Mouse (Mus musculus): ENCODE measurements around the gene Fam166b. TPM values are rescaled to one million over a fixed set of nuclear protein-coding genes. Genes with fewer than 3 reads are reported as not detected.
A peak's percentile ranks its signal among the peaks of the same experiment; 100 is the strongest.

Fam166b gene
- total and polyA plus RNA-seq, 2 experiments from 2014 or later: 1.6 to 2.8 TPM

GRCm38 (mm10) chr4:43402212-43402611 lies 26.7 kb downstream of the Fam166b start:
- 84% methylated on average over 9 of the region's 9 CpGs for WGBS
- no peak overlapping the region for H3K9ac ChIP-seq (replicated peaks; ENCODE audit: low read length, poor library complexity, severe bottlenecking)
- 0 out of 2 replicates have a peak, but pooled peaks cover 7% of the 10 kb centered on the region for H3K36me3 ChIP-seq (ENCODE audit: insufficient read depth, low read length)
- H3K4me2 ChIP-seq (ENCODE audit: low read depth, low read length, poor library complexity, severe bottlenecking): no peak overlapping the region
- TF ChIP-seq CTCF (IDR thresholded peaks at IDR 0.05): no peak
- H3K27ac ChIP-seq (ENCODE audit: low read depth, low read length): no peak overlapping the region
- no peaks in the 10 kb centered on the region for H3K27me3 ChIP-seq (ENCODE audit: insufficient read depth, low read length)
- no peaks in the 10 kb centered on the region for H3K9me3 ChIP-seq (ENCODE audit: low read length)
- peaks cover 21% of the 10 kb centered on the region; the same call in 1 of the 2 replicates for H3K4me1 ChIP-seq (ENCODE audit: insufficient read depth, low read length)
- ATAC-seq (ENCODE audit: low FRiP score): no peak
- no peak overlapping the region for H3K4me3 ChIP-seq (ENCODE audit: low read depth, low read length)
- DNase-seq (ENCODE audit: low spot score): no peak

GRCm38 (mm10) chr4:43401486-43401885 lies 27.4 kb downstream of the Fam166b start:
- H3K27ac ChIP-seq (ENCODE audit: low read depth, low read length): no peak overlapping the region
- peaks cover 19% of the 10 kb centered on the region; the same call in 1 of the 2 replicates for H3K4me1 ChIP-seq (ENCODE audit: insufficient read depth, low read length)
- WGBS: 82% methylated on average over 10 of the region's 10 CpGs
- no peak for ATAC-seq (ENCODE audit: low FRiP score)
- TF ChIP-seq CTCF (IDR thresholded peaks at IDR 0.05): no peak
- no peak overlapping the region for H3K4me2 ChIP-seq (ENCODE audit: low read depth, low read length, poor library complexity, severe bottlenecking)
- 0 out of 2 replicates have a peak, but pooled peaks cover 7% of the 10 kb centered on the region for H3K36me3 ChIP-seq (ENCODE audit: insufficient read depth, low read length)
- H3K27me3 ChIP-seq (ENCODE audit: insufficient read depth, low read length): no peaks in the 10 kb centered on the region
- no peak overlapping the region for H3K9ac ChIP-seq (replicated peaks; ENCODE audit: low read length, poor library complexity, severe bottlenecking)
- no peak overlapping the region for H3K4me3 ChIP-seq (ENCODE audit: low read depth, low read length)
- H3K9me3 ChIP-seq (ENCODE audit: low read length): no peaks in the 10 kb centered on the region
- no peak for DNase-seq (ENCODE audit: low spot score)

GRCm38 (mm10) chr4:43400976-43401375 lies 28.0 kb downstream of the Fam166b start:
- WGBS: 14% methylated on average over 10 of the region's 10 CpGs
- ATAC-seq (ENCODE audit: low FRiP score): no peak
- Histone ChIP-seq H3K36me3 (ENCODE audit: insufficient read depth, low read length) (0 out of 2 replicates have a peak, but pooled peaks cover 7% of the 10 kb centered on the region), H3K27me3 (ENCODE audit: insufficient read depth, low read length) (no peaks in the 10 kb centered on the region), H3K4me3 (ENCODE audit: low read depth, low read length) (no peak overlapping the region), H3K9me3 (ENCODE audit: low read length) (no peaks in the 10 kb centered on the region), H3K4me1 (ENCODE audit: insufficient read depth, low read length) (peaks cover 19% of the 10 kb centered on the region; the same call in 1 of the 2 replicates), H3K9ac (replicated peaks; ENCODE audit: low read length, poor library complexity, severe bottlenecking) (peak overlapping the region; percentile 33; the same call in 1 of the 2 replicates), H3K27ac (ENCODE audit: low read depth, low read length) (no peak overlapping the region), H3K4me2 (ENCODE audit: low read depth, low read length, poor library complexity, severe bottlenecking) (no peak overlapping the region)
- no peak for TF ChIP-seq CTCF (IDR thresholded peaks at IDR 0.05)
- DNase-seq (ENCODE audit: low spot score): no peak

- Histone ChIP-seq H3K9me3 (ENCODE audit: low read length) (no peaks in the 10 kb centered on the region), H3K4me3 (ENCODE audit: low read depth, low read length) (no peak overlapping the region), H3K4me1 (ENCODE audit: insufficient read depth, low read length) (peaks cover 15% of the 10 kb centered on the region; the same call in 1 of the 2 replicates), H3K4me2 (ENCODE audit: low read depth, low read length, poor library complexity, severe bottlenecking) (peak overlapping the region; percentile 24), H3K36me3 (ENCODE audit: insufficient read depth, low read length) (peaks cover 8% of the 10 kb centered on the region; the same call in 1 of the 2 replicates), H3K9ac (replicated peaks; ENCODE audit: low read length, poor library complexity, severe bottlenecking) (no peak overlapping the region), H3K27me3 (ENCODE audit: insufficient read depth, low read length) (no peaks in the 10 kb centered on the region), H3K27ac (ENCODE audit: low read depth, low read length) (peak overlapping the region; percentile 13; the same call in 1 of the 2 replicates)
- 74% methylated on average over 31 of the region's 31 CpGs for WGBS
- TF ChIP-seq CTCF (IDR thresholded peaks at IDR 0.05): no peak
- DNase-seq (ENCODE audit: low spot score) (no peak), ATAC-seq (ENCODE audit: low FRiP score) (no peak; the same call in 1 of the 2 replicates)
These were observed 29.4 kb downstream of the Fam166b start for GRCm38 (mm10) chr4:43399391-43400131.

- 45% methylated on average over 17 of the region's 17 CpGs for WGBS
- Histone ChIP-seq H3K27ac (ENCODE audit: low read depth, low read length) (peak overlapping the region; percentile 13; the same call in 1 of the 2 replicates), H3K27me3 (ENCODE audit: insufficient read depth, low read length) (no peaks in the 10 kb centered on the region), H3K4me2 (ENCODE audit: low read depth, low read length, poor library complexity, severe bottlenecking) (peak overlapping the region; percentile 24), H3K36me3 (ENCODE audit: insufficient read depth, low read length) (peaks cover 8% of the 10 kb centered on the region; the same call in 1 of the 2 replicates), H3K4me3 (ENCODE audit: low read depth, low read length) (no peak overlapping the region), H3K4me1 (ENCODE audit: insufficient read depth, low read length) (peaks cover 15% of the 10 kb centered on the region; the same call in 1 of the 2 replicates), H3K9ac (replicated peaks; ENCODE audit: low read length, poor library complexity, severe bottlenecking) (no peak overlapping the region), H3K9me3 (ENCODE audit: low read length) (no peaks in the 10 kb centered on the region)
- TF ChIP-seq CTCF (IDR thresholded peaks at IDR 0.05): no peak
- ATAC-seq (ENCODE audit: low FRiP score): peak; percentile 53; the same call in 1 of the 2 replicates
- DNase-seq (ENCODE audit: low spot score): peak; percentile 72
These were observed 30.1 kb downstream of the Fam166b start for GRCm38 (mm10) chr4:43398829-43399331.

GRCm38 (mm10) chr4:43398014-43398413 lies 30.9 kb downstream of the Fam166b start:
- H3K4me1 ChIP-seq (ENCODE audit: insufficient read depth, low read length): peaks cover 15% of the 10 kb centered on the region; the same call in 1 of the 2 replicates
- DNase-seq (ENCODE audit: low spot score) (peak; percentile 40), ATAC-seq (ENCODE audit: low FRiP score) (no peak)
- H3K9me3 ChIP-seq (ENCODE audit: low read length): no peaks in the 10 kb centered on the region
- 0 out of 2 replicates have a peak overlapping the region, but pooled peaks have one; percentile 13 for H3K27ac ChIP-seq (ENCODE audit: low read depth, low read length)
- TF ChIP-seq CTCF (IDR thresholded peaks at IDR 0.05): no peak
- H3K27me3 ChIP-seq (ENCODE audit: insufficient read depth, low read length): no peaks in the 10 kb centered on the region
- H3K36me3 ChIP-seq (ENCODE audit: insufficient read depth, low read length): peaks cover 8% of the 10 kb centered on the region; the same call in 1 of the 2 replicates
- H3K4me3 ChIP-seq (ENCODE audit: low read depth, low read length): no peak overlapping the region
- H3K9ac ChIP-seq (replicated peaks; ENCODE audit: low read length, poor library complexity, severe bottlenecking): no peak overlapping the region
- no peak overlapping the region for H3K4me2 ChIP-seq (ENCODE audit: low read depth, low read length, poor library complexity, severe bottlenecking)
- WGBS: 63% methylated on average over 4 of the region's 4 CpGs
